Mouse (Mus musculus): ENCODE data around the gene Gpc4.

DNA sequence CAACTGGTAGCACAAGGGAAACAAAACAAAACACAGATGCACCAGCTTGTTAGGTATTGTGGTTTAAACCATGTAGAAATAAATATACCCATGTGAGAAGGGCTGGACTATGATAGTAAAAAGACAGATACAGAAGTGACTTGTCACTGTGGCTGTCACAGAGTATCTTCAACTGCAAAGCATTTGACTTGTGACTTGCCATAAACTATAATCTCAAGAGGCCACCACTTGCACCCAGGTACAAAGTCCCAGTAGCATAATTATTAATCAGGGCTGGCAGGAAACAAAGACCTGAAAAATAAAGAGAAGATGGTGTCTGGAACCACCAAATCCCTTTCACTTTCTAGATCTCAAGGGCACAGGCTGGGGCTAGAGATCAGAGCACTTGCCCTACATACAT lies 19.5 kb downstream of the Gpc4 start:
- TF ChIP-seq POLR2A (IDR thresholded peaks at IDR 0.05; ENCODE audit: insufficient read length, low read depth): no peak
- TF ChIP-seq TCF12 (IDR thresholded peaks at IDR 0.05; ENCODE audit: insufficient read depth, poor library complexity, severe bottlenecking): no peak
- TF ChIP-seq USF1 (IDR thresholded peaks at IDR 0.05; ENCODE audit: low read depth): no peak
- TF ChIP-seq POLR2AphosphoS2 (IDR thresholded peaks at IDR 0.05; ENCODE audit: insufficient read length, low read depth): no peak
- TF ChIP-seq MAX (IDR thresholded peaks at IDR 0.05; ENCODE audit: low read depth): no peak
- no peak for TF ChIP-seq TCF3 (IDR thresholded peaks at IDR 0.05; ENCODE audit: insufficient read length, low read depth)
- TF ChIP-seq CEBPB (IDR thresholded peaks at IDR 0.05; ENCODE audit: insufficient read depth, poor library complexity, severe bottlenecking): no peak
- no peak for TF ChIP-seq SRF (IDR thresholded peaks at IDR 0.05; ENCODE audit: control insufficient read depth, insufficient read length, low read depth)
- TF ChIP-seq MYOD1 (IDR thresholded peaks at IDR 0.05; ENCODE audit: control insufficient read depth in 1 of 3, insufficient read length in 2 of 3, low read depth in 2 of 3): no peak
- no peak for TF ChIP-seq E2F4 (IDR thresholded peaks at IDR 0.05; ENCODE audit: insufficient read depth)

All from myocyte (in vitro differentiated cells).